Mouse (Mus musculus): ENCODE results near the gene Dlst. TPM values are rescaled to one million over a fixed set of nuclear protein-coding genes. Genes with fewer than 3 reads are reported as not detected.
"Not testable (repeated sequence)": the region's sequence is repeated elsewhere in the genome, so short reads cannot be mapped to it uniquely, and the experiment has no call there.

Dlst gene
- polyA plus RNA-seq, 1 experiment from 2014 or later: 69.4 TPM

DNA sequence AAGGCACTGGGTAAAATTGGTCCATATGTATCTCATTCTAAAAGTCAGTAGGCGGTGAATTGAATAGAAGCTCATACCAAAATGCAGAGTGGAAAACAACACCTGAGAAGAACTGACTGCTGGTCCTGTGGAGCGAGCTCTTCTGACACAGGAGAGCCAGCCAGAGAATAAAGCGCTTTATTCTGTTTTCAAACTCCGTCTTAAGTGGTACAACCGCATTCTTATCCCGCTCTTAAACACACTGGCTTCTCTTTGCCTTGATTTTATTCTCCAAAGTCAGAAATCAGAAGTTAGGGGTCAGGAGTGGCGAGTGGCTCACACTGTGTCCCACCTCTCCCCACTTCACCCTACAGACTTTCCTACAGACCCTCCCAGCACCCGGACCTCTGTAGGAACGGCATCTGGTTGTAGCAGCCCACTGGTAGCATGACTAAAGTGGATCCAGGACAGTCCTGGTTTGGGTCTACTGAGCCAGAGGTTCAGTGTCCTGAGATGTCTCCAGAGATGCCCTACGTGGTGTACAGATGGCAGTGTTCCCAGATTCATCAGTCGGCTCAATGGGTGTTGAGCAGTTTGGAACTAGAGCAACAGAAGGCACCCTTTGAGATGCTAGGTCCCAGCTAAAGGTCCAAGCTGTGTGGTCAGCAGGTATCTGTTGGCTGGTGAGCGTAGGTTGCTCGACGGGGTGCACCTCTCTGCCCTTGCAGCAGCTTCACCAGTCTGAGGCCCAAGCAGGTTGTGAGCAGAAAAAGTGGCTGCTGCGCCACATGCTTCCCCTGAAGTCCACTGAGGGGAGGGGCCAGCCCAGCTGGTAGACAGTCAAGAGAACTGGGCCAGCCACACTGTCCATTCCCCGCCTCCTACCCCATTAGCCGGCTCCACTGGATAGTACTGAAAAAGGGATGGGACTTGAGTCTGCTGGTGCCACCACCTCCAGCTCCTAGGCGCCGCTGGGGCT lies 25.2 kb downstream of the Dlst start:
- Histone ChIP-seq H3K9me3 (replicated peaks) (no peaks in the 10 kb centered on the region), H3K4me3 (replicated peaks) (no peak overlapping the region), H3K27ac (replicated peaks) (no peak overlapping the region), H3K4me2 (no peak overlapping the region), H3K9ac (no peak overlapping the region), H3K4me1 (replicated peaks) (peaks cover 4% of the 10 kb centered on the region; the same call in 1 of the 2 replicates), H3K36me3 (replicated peaks) (peaks cover 45% of the 10 kb centered on the region), H3K27me3 (0 out of 2 replicates have a peak, but pooled peaks cover 6% of the 10 kb centered on the region)
- ATAC-seq (ENCODE audit: insufficient read depth): no peak
- WGBS (ENCODE audit: insufficient replicate concordance): 80% methylated on average over 19 of the region's 19 CpGs

DNA sequence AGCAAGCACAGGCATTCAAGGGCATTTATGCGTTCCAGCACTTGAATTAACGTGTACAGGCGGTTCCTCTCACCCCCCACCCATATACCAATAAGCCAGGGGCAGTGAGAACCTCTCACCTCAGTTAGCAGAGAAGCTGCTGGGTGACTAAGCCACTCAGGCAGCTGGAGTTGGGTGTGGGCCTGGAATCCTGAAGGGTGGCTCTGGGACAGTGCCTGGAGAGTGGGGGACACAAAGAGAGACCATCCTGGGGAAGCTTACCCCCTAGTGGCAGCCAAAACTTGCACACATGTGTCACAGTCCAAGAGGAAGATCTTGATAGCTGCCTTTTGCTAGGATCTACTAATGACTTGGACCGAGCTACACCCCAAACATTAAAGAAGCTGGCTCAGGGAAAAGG lies 26.0 kb downstream of the Dlst start:
- ATAC-seq (ENCODE audit: insufficient read depth): no peak
- H3K4me1 ChIP-seq (replicated peaks): peaks cover 4% of the 10 kb centered on the region; the same call in 1 of the 2 replicates
- H3K27me3 ChIP-seq: 0 out of 2 replicates have a peak, but pooled peaks cover 6% of the 10 kb centered on the region
- no peak overlapping the region for H3K4me2 ChIP-seq
- no peak overlapping the region for H3K9ac ChIP-seq
- H3K9me3 ChIP-seq (replicated peaks): no peaks in the 10 kb centered on the region
- H3K4me3 ChIP-seq (replicated peaks): no peak overlapping the region
- peaks cover 36% of the 10 kb centered on the region for H3K36me3 ChIP-seq (replicated peaks)
- H3K27ac ChIP-seq (replicated peaks): no peak overlapping the region
- 73% methylated on average over 4 of the region's 4 CpGs for WGBS (ENCODE audit: insufficient replicate concordance)

DNA sequence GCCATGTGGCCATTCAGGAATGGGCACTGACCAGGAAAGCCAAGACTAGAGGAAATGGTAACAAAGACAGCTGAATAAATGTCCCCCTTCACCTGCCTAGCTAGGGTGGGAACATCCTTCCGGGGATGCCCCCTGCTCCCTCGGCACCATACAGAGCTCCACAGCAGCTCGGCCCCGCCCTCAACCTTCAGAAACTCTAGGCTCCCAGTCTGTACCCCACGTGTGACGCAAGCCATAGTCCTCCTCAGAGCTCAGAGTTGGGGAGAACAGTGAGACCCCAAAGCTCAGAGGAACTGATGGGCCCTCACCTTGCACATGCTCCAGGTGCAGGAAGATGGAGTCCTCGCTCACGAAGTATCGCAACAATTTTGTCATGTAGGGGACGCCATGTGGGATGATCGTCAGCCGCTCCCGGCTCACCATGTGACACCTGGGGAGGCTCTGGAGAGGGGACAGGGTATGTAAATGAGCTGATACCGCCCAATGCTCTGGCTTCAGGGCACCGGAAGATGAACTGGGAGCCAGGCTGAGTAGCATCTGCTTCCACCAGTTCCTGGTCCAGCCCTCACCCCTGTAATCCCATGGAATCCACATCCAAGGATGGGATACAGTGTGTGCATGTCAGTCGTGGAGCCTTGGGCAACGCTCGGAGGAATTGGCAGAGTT lies 29.5 kb downstream of the Dlst start:
- 41% methylated on average over 18 of the region's 18 CpGs for WGBS (ENCODE audit: insufficient replicate concordance)
- Histone ChIP-seq H3K9ac (no peak overlapping the region), H3K27me3 (0 out of 2 replicates have a peak, but pooled peaks cover 6% of the 10 kb centered on the region), H3K36me3 (replicated peaks) (peaks cover 4% of the 10 kb centered on the region), H3K4me2 (no peak overlapping the region), H3K4me3 (replicated peaks) (no peak overlapping the region), H3K4me1 (replicated peaks) (no peaks in the 10 kb centered on the region; the same call in 1 of the 2 replicates), H3K27ac (replicated peaks) (no peak overlapping the region), H3K9me3 (replicated peaks) (no peaks in the 10 kb centered on the region)
- ATAC-seq (ENCODE audit: insufficient read depth): no peak

DNA sequence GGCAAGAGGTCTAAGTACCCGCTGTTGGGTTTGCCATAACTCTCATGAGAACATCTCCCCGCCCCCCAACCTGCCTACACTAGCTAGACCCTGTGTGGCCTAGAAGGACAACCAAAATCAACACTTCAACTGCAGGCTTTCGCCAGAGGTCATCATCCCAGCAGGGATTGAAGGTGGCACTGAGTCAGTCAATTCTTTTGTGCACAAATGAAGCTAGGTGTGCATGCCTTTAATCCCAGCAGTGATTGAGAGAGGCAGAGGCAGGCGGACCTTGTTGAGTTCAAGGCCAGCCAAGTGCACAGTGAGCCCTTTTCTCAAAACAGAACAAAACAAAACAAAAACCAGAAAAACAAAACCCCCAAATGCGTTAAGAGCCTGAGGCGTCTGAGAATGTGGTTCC lies 30.5 kb downstream of the Dlst start:
- 0 out of 2 replicates have a peak, but pooled peaks cover 6% of the 10 kb centered on the region for H3K27me3 ChIP-seq
- H3K27ac ChIP-seq (replicated peaks): no peak overlapping the region
- no peaks in the 10 kb centered on the region; the same call in 1 of the 2 replicates for H3K4me1 ChIP-seq (replicated peaks)
- no peak for ATAC-seq (ENCODE audit: insufficient read depth)
- no peaks in the 10 kb centered on the region for H3K36me3 ChIP-seq (replicated peaks)
- H3K4me2 ChIP-seq: no peak overlapping the region
- no peaks in the 10 kb centered on the region for H3K9me3 ChIP-seq (replicated peaks)
- H3K9ac ChIP-seq: no peak overlapping the region
- 75% methylated on average over 6 of the region's 6 CpGs for WGBS (ENCODE audit: insufficient replicate concordance)
- no peak overlapping the region for H3K4me3 ChIP-seq (replicated peaks)

DNA sequence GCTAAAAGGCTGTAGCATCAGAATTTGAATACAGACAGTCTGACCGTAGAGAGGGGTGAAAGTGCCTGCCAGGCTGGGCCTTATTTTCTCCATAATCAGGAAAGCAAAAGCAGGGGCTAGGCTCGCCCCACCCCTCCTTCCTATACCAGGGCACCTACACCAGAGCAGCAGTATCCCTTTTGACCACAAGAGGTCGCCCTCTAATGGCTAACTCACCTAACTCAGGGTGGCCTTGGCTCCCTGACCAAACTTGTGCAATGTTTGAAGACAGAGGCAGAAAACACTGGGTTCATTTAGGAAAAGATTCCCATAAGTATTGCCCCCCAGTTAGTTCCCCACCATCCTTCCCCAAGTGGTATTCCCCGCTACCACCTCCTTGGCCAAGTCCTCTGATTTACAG lies 32.2 kb downstream of the Dlst start:
- Histone ChIP-seq H3K36me3 (replicated peaks) (no peaks in the 10 kb centered on the region), H3K9me3 (replicated peaks) (no peaks in the 10 kb centered on the region), H3K27ac (replicated peaks) (no peak overlapping the region), H3K27me3 (peaks cover 8% of the 10 kb centered on the region; the same call in 1 of the 2 replicates), H3K4me3 (replicated peaks) (no peak overlapping the region), H3K9ac (no peak overlapping the region), H3K4me2 (no peak overlapping the region), H3K4me1 (replicated peaks) (no peaks in the 10 kb centered on the region; the same call in 1 of the 2 replicates)
- 18% methylated on average over 4 of the region's 4 CpGs for WGBS (ENCODE audit: insufficient replicate concordance)
- ATAC-seq (ENCODE audit: insufficient read depth): peak; percentile 49; the same call in 1 of the 2 replicates

DNA sequence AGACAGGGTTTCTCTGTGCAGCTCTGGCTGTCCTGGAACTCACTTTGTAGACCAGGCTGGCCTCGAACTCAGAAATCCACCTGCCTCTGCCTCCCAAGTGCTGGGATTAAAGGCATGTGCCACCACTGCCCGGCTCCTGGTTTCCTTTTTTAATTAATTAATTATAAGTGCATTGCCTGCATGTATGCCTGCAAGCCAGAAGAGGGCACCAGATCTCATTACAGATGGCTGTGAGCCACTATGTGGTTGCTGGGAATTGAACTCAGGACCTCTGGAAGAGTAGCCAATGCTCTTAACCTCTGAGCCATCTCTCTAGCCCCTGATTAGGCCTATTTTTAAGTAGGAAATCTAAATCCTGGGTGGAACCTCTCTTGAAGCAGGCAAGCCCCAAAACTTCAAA lies 33.6 kb downstream of the Dlst start:
- H3K4me3 ChIP-seq (replicated peaks); H3K27ac ChIP-seq (replicated peaks); H3K27me3 ChIP-seq; H3K36me3 ChIP-seq (replicated peaks); H3K9ac ChIP-seq; H3K4me2 ChIP-seq; H3K4me1 ChIP-seq (replicated peaks); H3K9me3 ChIP-seq (replicated peaks); ATAC-seq (ENCODE audit: insufficient read depth): not testable (repeated sequence)
- WGBS (ENCODE audit: insufficient replicate concordance): 38% methylated on average over 2 of the region's 2 CpGs

DNA sequence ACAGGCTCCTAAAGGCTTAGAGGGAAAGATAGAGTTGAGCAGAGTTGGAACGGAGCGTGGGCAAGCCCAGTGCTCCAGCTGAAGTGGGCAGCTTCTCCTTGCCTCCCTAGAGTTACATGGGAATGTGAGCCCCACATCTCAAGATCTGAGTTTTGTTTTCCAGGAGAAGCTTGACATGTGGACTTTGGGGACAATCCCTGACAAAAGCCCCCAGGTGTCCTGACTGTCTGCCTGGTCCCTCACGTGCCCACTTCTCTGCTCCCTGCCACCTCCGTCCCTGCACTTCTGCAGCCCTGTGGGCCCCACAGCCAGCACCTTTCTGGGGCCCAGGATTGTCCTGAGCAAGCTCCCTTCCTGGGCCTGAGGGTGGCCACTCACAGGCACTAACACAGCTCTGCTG lies 34.2 kb downstream of the Dlst start:
- ATAC-seq (ENCODE audit: insufficient read depth): no peak
- Histone ChIP-seq H3K27me3 (peaks cover 12% of the 10 kb centered on the region; the same call in 1 of the 2 replicates), H3K9ac (no peak overlapping the region), H3K4me3 (replicated peaks) (no peak overlapping the region), H3K9me3 (replicated peaks) (no peaks in the 10 kb centered on the region), H3K27ac (replicated peaks) (no peak overlapping the region), H3K36me3 (replicated peaks) (no peaks in the 10 kb centered on the region), H3K4me1 (replicated peaks) (no peaks in the 10 kb centered on the region; the same call in 1 of the 2 replicates), H3K4me2 (no peak overlapping the region)
- WGBS (ENCODE audit: insufficient replicate concordance): 85% methylated on average over 4 of the region's 4 CpGs

DNA sequence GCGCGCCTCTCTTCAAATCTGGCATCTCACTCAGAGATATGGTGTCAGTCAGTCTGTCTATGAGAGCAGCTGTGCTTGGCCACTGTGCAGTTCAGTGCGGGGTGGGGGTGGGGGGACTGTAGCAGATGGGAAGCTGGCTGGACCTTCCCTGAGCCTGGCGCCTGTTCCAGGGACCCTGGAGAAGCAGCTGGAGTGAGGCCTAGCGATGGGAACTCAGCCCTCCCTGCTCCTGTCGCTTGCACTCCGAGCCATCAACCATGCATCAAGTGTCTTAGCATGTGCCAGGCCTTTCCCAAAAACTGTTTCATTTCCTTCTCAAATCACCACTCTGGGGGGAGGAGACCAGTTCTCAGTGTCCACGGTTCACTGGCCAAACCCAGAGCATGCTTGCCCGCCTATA lies 35.0 kb downstream of the Dlst start:
- 65% methylated on average over 9 of the region's 9 CpGs for WGBS (ENCODE audit: insufficient replicate concordance)
- Histone ChIP-seq H3K4me2 (no peak overlapping the region), H3K27me3 (peaks cover 14% of the 10 kb centered on the region), H3K4me3 (replicated peaks) (no peak overlapping the region), H3K27ac (replicated peaks) (no peak overlapping the region), H3K4me1 (replicated peaks) (peaks cover 3% of the 10 kb centered on the region), H3K9me3 (replicated peaks) (no peaks in the 10 kb centered on the region), H3K9ac (no peak overlapping the region), H3K36me3 (replicated peaks) (no peaks in the 10 kb centered on the region)
- ATAC-seq (ENCODE audit: insufficient read depth): no peak

DNA sequence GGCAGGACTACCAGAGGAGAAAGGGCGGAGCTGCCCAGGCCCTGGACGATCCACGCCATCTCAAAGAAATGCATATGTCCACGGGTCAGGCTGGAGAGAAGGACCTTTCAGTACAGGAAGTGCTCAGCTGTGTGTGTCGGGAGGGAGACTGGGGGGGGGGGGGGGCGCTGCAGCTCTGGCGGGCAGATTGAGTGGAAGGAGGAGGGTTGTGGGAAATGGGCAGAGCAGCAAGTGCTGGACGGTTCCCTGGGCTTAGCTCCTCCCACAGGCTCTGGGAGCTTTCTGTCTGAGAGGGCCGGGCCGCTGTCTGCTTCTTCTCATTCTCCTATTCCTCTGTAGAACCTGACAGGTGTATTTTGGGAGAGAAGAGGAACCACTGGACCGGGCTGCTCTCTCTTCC lies 35.7 kb downstream of the Dlst start:
- no peaks in the 10 kb centered on the region for H3K9me3 ChIP-seq (replicated peaks)
- H3K36me3 ChIP-seq (replicated peaks): no peaks in the 10 kb centered on the region
- H3K9ac ChIP-seq: no peak overlapping the region
- WGBS (ENCODE audit: insufficient replicate concordance): 25% methylated on average over 10 of the region's 11 CpGs
- H3K4me1 ChIP-seq (replicated peaks): peaks cover 11% of the 10 kb centered on the region
- no peak for ATAC-seq (ENCODE audit: insufficient read depth)
- H3K4me3 ChIP-seq (replicated peaks): no peak overlapping the region
- peaks cover 22% of the 10 kb centered on the region for H3K27me3 ChIP-seq
- H3K27ac ChIP-seq (replicated peaks): no peak overlapping the region
- no peak overlapping the region for H3K4me2 ChIP-seq

DNA sequence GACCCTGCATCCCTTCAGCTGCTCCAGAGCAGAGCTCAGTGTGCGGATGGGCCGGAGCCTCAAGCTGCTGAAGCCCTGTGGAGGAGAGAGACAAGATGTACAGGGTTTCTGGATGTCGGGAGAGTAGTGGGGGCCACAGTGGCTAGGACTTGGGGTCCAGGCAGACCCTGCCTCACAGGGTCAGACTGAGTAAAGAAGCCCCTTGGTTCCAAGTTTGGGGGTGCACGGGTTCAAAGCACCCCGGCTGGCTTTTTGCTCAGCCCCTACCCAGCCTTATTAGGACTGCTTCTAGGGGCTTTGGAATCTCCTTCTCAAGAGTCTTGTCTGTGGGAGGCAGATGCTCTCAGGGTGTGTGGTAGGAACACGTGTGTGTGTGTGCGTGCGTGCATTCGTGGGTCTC lies 36.2 kb downstream of the Dlst start:
- 70% methylated on average over 9 of the region's 9 CpGs for WGBS (ENCODE audit: insufficient replicate concordance)

More for the DNA sequence above, 36.2 kb downstream of the Dlst start:
- Histone ChIP-seq H3K4me1 (replicated peaks) (peaks cover 15% of the 10 kb centered on the region), H3K4me2 (no peak overlapping the region), H3K9me3 (replicated peaks) (no peaks in the 10 kb centered on the region), H3K9ac (no peak overlapping the region), H3K4me3 (replicated peaks) (no peak overlapping the region), H3K27ac (replicated peaks) (no peak overlapping the region), H3K27me3 (peaks cover 25% of the 10 kb centered on the region), H3K36me3 (replicated peaks) (no peaks in the 10 kb centered on the region)
- ATAC-seq (ENCODE audit: insufficient read depth): no peak

Data from liver, embryonic 15.5 days (tissue).